ENCODE assay signal across 15 mouse cellular contexts in genomic region chr10:10751033-10751432, GRCm38 (mm10).
A peak's percentile ranks its signal among the peaks of the same experiment; 100 is the strongest.
DNase-seq lines count a peak whose midpoint lies in the region; TF ChIP-seq lines count a peak whose summit lies in the region.
"Had no signal": no experiment of that assay in that cellular context is flagged by ENCODE, and none has a peak within 500 bp of the region (broad histone marks: within the 10 kb centered on the region; RNA-seq: fewer than 3 reads in every experiment).

No protein-coding gene starts in this region.

- intact Hi-C loops in left cerebral cortex, postnatal 25 days (cut with DNase I) = no loop called here
- intact Hi-C loops in left cerebral cortex, adult 2 months (cut with DNase I) = no loop called here

- peak; percentile 4 to 8 for DNase-seq in left cerebral cortex, postnatal 25 days (ENCODE audit: low spot score in 2 of 2)
- no peak for DNase-seq in left cerebral cortex, adult 2 months (ENCODE audit: extremely low spot score in 1 of 2, low spot score in 2 of 2)
- peak; percentile 34 for DNase-seq in brain, adult 2 months (ENCODE audit: low read depth, low spot score)
- DNase-seq in layer of hippocampus, adult 18-20 months (ENCODE audit: low spot score in 2 of 2) = peak; percentile 27 to 55
- DNase-seq in layer of hippocampus, adult 9-11 months = peak; percentile 35
- DNase-seq in spleen, postnatal 14 days (ENCODE audit: low spot score in 2 of 2) = no peak
- no peak for DNase-seq in cerebellum, adult 8-10 months
- DNase-seq: cerebellum, adult 2 months; cerebellum, postnatal 14 days; gastrocnemius, postnatal 10 days had no signal

- H3K27ac ChIP-seq in left cerebral cortex, adult 2 months = no peak overlapping the region
- H3K27ac ChIP-seq: embryonic facial prominence, embryonic 12.5 days; forebrain, embryonic 12.5 days; hindbrain, embryonic 10.5 days; hindbrain, embryonic 14.5 days had no signal

- no peak for TF ChIP-seq CTCF in left cerebral cortex, adult 2 months (IDR thresholded peaks at IDR 0.05)

- H3K4me3 ChIP-seq in left cerebral cortex, adult 2 months = no peak overlapping the region
- H3K4me3 ChIP-seq: embryonic facial prominence, embryonic 12.5 days; forebrain, embryonic 12.5 days; heart, embryonic 12.5 days; hindbrain, embryonic 10.5 days had no signal

Comparison
In these comparisons a context has a peak if more than half of its experiments do, and no peak if none do; other contexts are left out.
1. DNase-seq: peak in left cerebral cortex, postnatal 25 days (2 of 2), brain, adult 2 months (single experiment), layer of hippocampus, adult 18-20 months (2 of 2) and layer of hippocampus, adult 9-11 months (single experiment); none in left cerebral cortex, adult 2 months (0 of 2), spleen, postnatal 14 days (0 of 2) and cerebellum, adult 8-10 months (single experiment).